Mouse (Mus musculus): ENCODE measurements at regions not wholly inside any gene's neighbourhood (a gene's known extent, or its start where the extent isn't known, plus 50 kb on each side); places are given as distances from the start of the nearest gene placed in this dataset.
"Not testable (repeated sequence)": the region's sequence is repeated elsewhere in the genome, so short reads cannot be mapped to it uniquely, and the experiment has no call there.

- DNase-seq = no peak
Measured at GRCm38 (mm10) chr17:27318969-27319695, 114.9 kb upstream of the Lemd2 start.

GRCm38 (mm10) chr17:27317576-27318277 lies 113.5 kb upstream of the Lemd2 start:
- no peak for DNase-seq

- DNase-seq = no peak
Measured at GRCm38 (mm10) chr17:27316711-27317575, 112.7 kb upstream of the Lemd2 start.

- DNase-seq = no peak
Measured at GRCm38 (mm10) chr17:27315947-27316628, 111.8 kb upstream of the Lemd2 start.

GRCm38 (mm10) chr17:27315428-27315827 lies 111.2 kb upstream of the Lemd2 start:
- no peak for DNase-seq

- DNase-seq = no peak
Measured at GRCm38 (mm10) chr17:27314821-27315392, 110.6 kb upstream of the Lemd2 start.

- DNase-seq = no peak
Measured at GRCm38 (mm10) chr17:27308933-27309332, 104.7 kb upstream of the Lemd2 start.

GRCm38 (mm10) chr17:27304842-27305241 lies 100.6 kb upstream of the Lemd2 start:
- no peak for DNase-seq

GRCm38 (mm10) chr17:27303633-27304479 lies 99.6 kb upstream of the Lemd2 start:
- DNase-seq = no peak

GRCm38 (mm10) chr17:27303061-27303460 lies 98.8 kb upstream of the Lemd2 start:
- no peak for DNase-seq

GRCm38 (mm10) chr17:27301376-27301775 lies 97.1 kb upstream of the Lemd2 start:
- DNase-seq = no peak

GRCm38 (mm10) chr17:27299297-27299696 lies 95.0 kb upstream of the Lemd2 start:
- DNase-seq = no peak

- DNase-seq = peak in 1 of 2 experiments; percentile 0
Measured at GRCm38 (mm10) chr17:27298351-27298750, 94.1 kb upstream of the Lemd2 start.

GRCm38 (mm10) chr17:27296156-27296555 lies 91.9 kb upstream of the Lemd2 start:
- DNase-seq = no peak

- no peak for DNase-seq
Measured at GRCm38 (mm10) chr17:27294208-27294604, 89.9 kb upstream of the Lemd2 start.

- no peak for DNase-seq
Measured at GRCm38 (mm10) chr17:27293586-27294207, 89.4 kb upstream of the Lemd2 start.

- DNase-seq = no peak
Measured at GRCm38 (mm10) chr17:27291673-27292072, 87.4 kb upstream of the Lemd2 start.

- DNase-seq = no peak
Measured at GRCm38 (mm10) chr17:27291176-27291575, 86.9 kb upstream of the Lemd2 start.

GRCm38 (mm10) chr17:27290311-27290710 lies 86.0 kb upstream of the Lemd2 start:
- DNase-seq = no peak

GRCm38 (mm10) chr17:27289804-27290203 lies 85.5 kb upstream of the Lemd2 start:
- DNase-seq = not testable (repeated sequence)

GRCm38 (mm10) chr17:27287986-27288385 lies 83.7 kb upstream of the Lemd2 start:
- not testable (repeated sequence) for DNase-seq

Data from thymus, adult 18-20 months (tissue).